Mouse (Mus musculus) midbrain, postnatal 0 days (tissue): ENCODE measurements around the gene Glis3. TPM values are rescaled to one million over a fixed set of nuclear protein-coding genes. Genes with fewer than 3 reads are reported as not detected.

Experiments used
- ATAC-seq: fragments of 200-750 bp; cut with Nextera tagmentation; 2 replicates; pipeline ENCODE4 v1.8.0; 2017; ENCODE audit warnings: moderate number of reproducible peaks, mild to moderate bottlenecking, moderate TSS enrichment, moderate library complexity; ENCODE audit not compliant: low FRiP score
- DNase-seq: peaks from one replicate; pipeline ENCODE4 v3.0.0-alpha.2; 2015; ENCODE audit warnings: low spot score
- H3K27ac ChIP-seq: fragments of 300-500 bp; sonication (generic); 2 replicates; pipeline ENCODE4 v1.5.1; 2014; ENCODE audit warnings: low read depth, mild to moderate bottlenecking, low read length, mixed read lengths
- H3K27me3 ChIP-seq: fragments of 300-500 bp; sonication (generic); 2 replicates; pipeline ENCODE4 v1.6.1; 2014; ENCODE audit warnings: low read length, control low read depth, mixed read lengths; ENCODE audit not compliant: insufficient read depth
- H3K36me3 ChIP-seq: fragments of 300-500 bp; sonication (generic); 2 replicates; pipeline ENCODE4 v1.6.1; 2014; ENCODE audit warnings: low read length, control low read depth, mixed read lengths; ENCODE audit not compliant: insufficient read depth
- H3K4me1 ChIP-seq: fragments of 300-500 bp; sonication (generic); 2 replicates; pipeline ENCODE4 v1.6.1; 2014; ENCODE audit warnings: mild to moderate bottlenecking, control low read depth, antibody characterized with exemption, low read length, mixed read lengths; ENCODE audit not compliant: insufficient read depth
- H3K4me2 ChIP-seq: fragments of 300-500 bp; sonication (generic); 2 replicates; pipeline ENCODE4 v1.6.1; 2014; ENCODE audit warnings: low read depth, mild to moderate bottlenecking, low read length, mixed read lengths; ENCODE audit not compliant: poor library complexity, severe bottlenecking
- H3K4me3 ChIP-seq: fragments of 300-500 bp; sonication (generic); 2 replicates; pipeline ENCODE4 v1.5.1; 2014; ENCODE audit warnings: low read depth, mild to moderate bottlenecking, low read length, moderate library complexity
- H3K9ac ChIP-seq: fragments of 300-500 bp; sonication (generic); replicated peaks from 2 replicates; pipeline ENCODE4 v1.6.1; 2014; ENCODE audit warnings: mild to moderate bottlenecking, low read length, moderate library complexity, mixed read lengths; ENCODE audit not compliant: poor library complexity, severe bottlenecking
- H3K9me3 ChIP-seq: fragments of 300-500 bp; sonication (generic); 2 replicates; pipeline ENCODE4 v1.6.1; 2016; ENCODE audit warnings: low read length, control low read depth
- CTCF ChIP-seq: IDR thresholded peaks from 2 replicates; pipeline ENCODE4 v1.5.1; 2016; ENCODE audit warnings: antibody characterized with exemption, mild to moderate bottlenecking
- WGBS: fragments of 180-500 bp; shearing (Covaris S2); extraction: QIAGEN DNeasy Blood & Tissue Kit; methylation state at CpG from one replicate; pipeline ENCODE4 v1.1.7; 2014; 5-methylcytosine and 5-hydroxymethylcytosine counted together
- polyA plus RNA-seq: library from polyadenylated mRNA; unstranded; fragments of >200 nt; fragmentation: Nextera tagmentation; extraction: Ambion mirVana; gene quantifications from 2 replicates; pipeline ENCODE4 v1.2.1, GENCODE M21; 2015
- total RNA-seq: library from RNA; depleted of rRNA; stranded (reverse); fragments of >200 nt; gene quantifications from 2 replicates; pipeline ENCODE4 v1.2.3, GENCODE M21; 2014

The Glis3 gene
- total and polyA plus RNA-seq, 2 experiments from 2014 or later, result 1.2 to 27.1 TPM

DNA sequence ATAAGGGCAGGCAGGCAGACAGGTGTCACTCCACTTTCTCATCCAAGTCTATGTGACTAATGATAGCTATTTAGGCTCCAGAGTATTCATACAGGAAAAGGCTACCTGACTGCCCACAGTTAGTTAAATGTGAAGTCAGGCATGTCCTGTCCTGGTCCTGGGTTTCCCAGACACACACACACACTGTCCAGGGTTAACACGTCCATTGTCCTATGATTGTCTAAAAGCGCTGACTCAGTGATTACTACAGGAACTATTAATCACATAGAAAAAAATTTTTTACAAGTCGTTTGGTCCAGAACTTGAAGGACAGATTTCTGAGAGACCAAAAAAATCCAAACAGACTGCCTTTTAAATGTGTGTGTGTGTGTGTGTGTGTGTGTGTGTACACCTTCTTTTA is 157.6 kb downstream of the Glis3 start:
- no peak for TF ChIP-seq CTCF
- no peak for DNase-seq
- H3K4me3 ChIP-seq, result no peak overlapping the region
- WGBS, result 79% methylated on average over 3 of the region's 3 CpGs
- no peak for ATAC-seq
- no peaks in the 10 kb centered on the region for H3K27me3 ChIP-seq
- no peaks in the 10 kb centered on the region for H3K4me1 ChIP-seq
- H3K4me2 ChIP-seq, result no peak overlapping the region
- no peak overlapping the region for H3K27ac ChIP-seq
- H3K9ac ChIP-seq, result no peak overlapping the region
- no peaks in the 10 kb centered on the region for H3K9me3 ChIP-seq
- no peaks in the 10 kb centered on the region for H3K36me3 ChIP-seq

DNA sequence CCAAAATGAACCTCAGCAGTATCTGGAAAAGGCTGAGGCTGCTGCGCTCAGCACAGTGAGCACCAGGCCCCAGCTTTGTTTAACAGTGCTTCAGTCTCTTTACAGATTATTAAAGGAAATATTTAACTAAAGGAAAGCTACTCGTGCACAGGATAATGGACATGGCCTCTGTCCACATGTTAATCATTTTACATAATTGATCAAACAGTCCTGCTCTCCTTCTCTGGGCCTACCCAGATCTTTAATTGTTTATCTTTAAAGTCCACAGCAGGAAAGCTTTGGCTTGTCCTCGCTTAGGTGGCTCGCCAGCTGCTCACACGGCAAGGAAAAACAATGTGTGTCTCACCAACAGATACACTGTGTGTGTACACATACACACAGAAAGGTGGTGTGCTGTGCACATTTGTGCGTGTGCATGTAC is 159.1 kb downstream of the Glis3 start:
- H3K4me1 ChIP-seq, result no peaks in the 10 kb centered on the region
- H3K4me3 ChIP-seq, result no peak overlapping the region
- H3K9ac ChIP-seq, result no peak overlapping the region
- H3K9me3 ChIP-seq, result no peaks in the 10 kb centered on the region
- no peaks in the 10 kb centered on the region for H3K27me3 ChIP-seq
- DNase-seq, result no peak
- 67% methylated on average over 6 of the region's 6 CpGs for whole genome bisulfite sequencing
- no peak for ATAC-seq
- no peak overlapping the region for H3K27ac ChIP-seq
- H3K36me3 ChIP-seq, result no peaks in the 10 kb centered on the region
- no peak for TF ChIP-seq CTCF
- H3K4me2 ChIP-seq, result no peak overlapping the region

GRCm38 (mm10) chr19:28520128-28520745 is 159.6 kb downstream of the Glis3 start:
- no peak overlapping the region for H3K4me3 ChIP-seq
- no peaks in the 10 kb centered on the region for H3K9me3 ChIP-seq
- H3K4me2 ChIP-seq, result no peak overlapping the region
- no peak for TF ChIP-seq CTCF
- no peaks in the 10 kb centered on the region for H3K36me3 ChIP-seq
- no peak overlapping the region for H3K27ac ChIP-seq
- H3K4me1 ChIP-seq, result no peaks in the 10 kb centered on the region
- H3K27me3 ChIP-seq, result no peaks in the 10 kb centered on the region
- no peak overlapping the region for H3K9ac ChIP-seq
- ATAC-seq (no peak), DNase-seq (no peak)
- WGBS, result 93% methylated on average over 8 of the region's 8 CpGs

DNA sequence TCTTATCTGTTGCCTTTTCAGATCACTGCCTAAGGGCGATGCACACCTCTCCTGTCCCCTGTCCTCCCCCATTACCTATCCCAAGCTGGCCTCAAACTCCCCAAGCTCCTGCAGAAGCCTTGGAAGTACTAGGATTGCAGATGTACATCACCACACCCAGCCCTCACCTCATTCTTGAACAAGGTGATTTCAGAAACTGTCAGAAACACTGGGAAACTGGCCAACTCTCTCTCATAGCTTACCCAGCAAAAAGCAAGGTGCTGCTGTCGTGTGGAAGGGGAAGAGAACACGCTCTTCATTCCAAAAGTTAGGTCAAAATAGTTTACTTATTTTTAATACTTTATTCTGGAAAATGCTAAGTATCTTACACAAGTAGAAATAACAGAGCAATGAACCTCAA is 160.6 kb downstream of the Glis3 start:
- H3K36me3 ChIP-seq, result no peaks in the 10 kb centered on the region
- H3K27me3 ChIP-seq, result no peaks in the 10 kb centered on the region
- ATAC-seq (no peak), DNase-seq (no peak)
- TF ChIP-seq CTCF, result no peak
- WGBS, result 82% methylated on average over 3 of the region's 3 CpGs
- no peak overlapping the region for H3K4me2 ChIP-seq
- no peak overlapping the region for H3K4me3 ChIP-seq
- no peak overlapping the region for H3K27ac ChIP-seq
- no peaks in the 10 kb centered on the region for H3K9me3 ChIP-seq
- H3K9ac ChIP-seq, result no peak overlapping the region
- no peaks in the 10 kb centered on the region for H3K4me1 ChIP-seq

DNA sequence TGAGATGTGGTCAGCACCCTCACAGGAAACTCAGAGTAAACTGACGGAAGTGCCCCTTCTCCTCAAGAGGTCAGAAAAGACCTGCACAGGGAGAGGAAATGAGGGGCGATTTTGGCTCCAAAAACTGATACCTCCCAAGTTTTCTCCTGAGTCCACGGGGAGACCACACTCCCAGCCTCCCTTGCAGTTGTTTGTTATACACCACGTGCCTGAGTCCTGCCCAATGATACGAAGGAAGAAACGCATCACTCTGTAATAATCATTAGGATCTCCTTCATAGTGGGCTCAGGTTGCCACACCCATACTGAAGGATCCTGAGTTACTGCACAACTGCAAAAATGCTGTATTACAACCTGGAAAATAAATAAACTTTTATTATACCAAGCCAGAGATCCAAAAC is 161.0 kb downstream of the Glis3 start:
- Histone ChIP-seq H3K4me3 (no peak overlapping the region), H3K36me3 (no peaks in the 10 kb centered on the region), H3K27ac (no peak overlapping the region), H3K4me2 (no peak overlapping the region), H3K27me3 (no peaks in the 10 kb centered on the region), H3K4me1 (no peaks in the 10 kb centered on the region), H3K9ac (no peak overlapping the region), H3K9me3 (no peaks in the 10 kb centered on the region)
- DNase-seq, result no peak
- ATAC-seq, result no peak
- WGBS, result 94% methylated on average over 6 of the region's 6 CpGs
- no peak for TF ChIP-seq CTCF

DNA sequence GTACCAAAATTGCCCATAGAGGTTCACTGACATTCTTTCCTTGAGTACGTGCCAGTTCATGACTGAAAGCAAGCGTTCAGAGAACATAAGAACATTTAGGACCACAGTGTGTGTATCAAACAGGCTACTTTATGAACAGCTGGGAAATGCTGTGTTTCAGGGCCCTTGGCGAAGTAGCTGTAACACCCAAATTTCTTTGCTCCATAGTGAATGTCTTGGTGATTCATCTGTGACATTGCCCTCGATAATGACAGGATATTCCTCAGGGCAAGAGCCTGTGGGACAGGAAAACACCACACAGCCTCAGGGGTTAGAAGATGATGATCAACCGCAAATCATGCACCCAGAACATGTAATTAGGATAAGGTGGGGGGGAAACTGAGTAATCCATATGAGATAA is 161.6 kb downstream of the Glis3 start:
- TF ChIP-seq CTCF, result no peak
- H3K36me3 ChIP-seq, result no peaks in the 10 kb centered on the region
- H3K4me3 ChIP-seq, result no peak overlapping the region
- H3K4me2 ChIP-seq, result no peak overlapping the region
- no peak overlapping the region for H3K9ac ChIP-seq
- H3K4me1 ChIP-seq, result no peaks in the 10 kb centered on the region
- DNase-seq (no peak), ATAC-seq (no peak)
- no peaks in the 10 kb centered on the region for H3K27me3 ChIP-seq
- 77% methylated on average over 5 of the region's 5 CpGs for WGBS
- H3K9me3 ChIP-seq, result no peaks in the 10 kb centered on the region
- no peak overlapping the region for H3K27ac ChIP-seq
